Mouse (Mus musculus) testis, adult 2 months (tissue): ENCODE data around the gene S1pr5.

ENCODE experiments used
- CTCF ChIP-seq: fragments of 200-500 bp; IDR thresholded peaks from 2 replicates; pipeline ENCODE4 v1.5.1; 2012; ENCODE audit warnings: low read depth, mild to moderate bottlenecking, inconsistent platforms, low read length, moderate library complexity; ENCODE audit not compliant: control insufficient read depth, insufficient read depth, insufficient replicate concordance
- POLR2A ChIP-seq: fragments of 200-500 bp; IDR thresholded peaks from 2 replicates; pipeline ENCODE4 v1.6.1; 2012; ENCODE audit warnings: low read depth, mild to moderate bottlenecking, inconsistent platforms, low read length, moderate library complexity; ENCODE audit not compliant: control insufficient read depth

DNA sequence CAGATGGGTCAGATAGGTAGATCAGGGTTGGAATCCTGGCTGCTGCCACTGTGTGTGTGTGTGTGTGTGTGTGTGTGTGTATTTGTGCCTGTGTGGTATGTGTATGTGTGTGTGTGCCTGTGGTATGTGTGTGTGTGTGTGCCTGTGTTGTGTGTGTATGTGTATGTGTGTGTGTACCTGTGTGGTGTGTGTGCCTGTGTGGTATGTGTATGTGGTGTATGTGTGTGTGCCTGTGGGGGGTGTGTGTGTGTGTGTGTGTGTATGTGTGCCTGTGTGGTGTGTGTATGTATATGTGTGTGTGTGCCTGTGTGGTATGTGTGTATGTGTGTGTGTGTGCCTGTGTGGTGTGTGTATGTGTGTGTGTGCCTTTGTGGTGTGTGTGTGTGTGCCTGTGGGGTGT, 6.4 kb upstream of the S1pr5 start:
- TF ChIP-seq CTCF (no peak), POLR2A (no peak)
